Mouse (Mus musculus) spleen, adult 12 weeks (tissue): ENCODE results near the gene Tiam2.
A peak's percentile ranks its signal among the peaks of the same experiment; 100 is the strongest.

Experiments used
- DNase-seq: peaks from one replicate; pipeline ENCODE4 v3.0.0; 2022; ENCODE audit warnings: low spot score

Tiam2 gene

GRCm38 (mm10) chr17:3498086-3498485 is 171.7 kb downstream of the Tiam2 start:
- DNase-seq: no peak

- DNase-seq: no peak
These were observed 172.2 kb downstream of the Tiam2 start for GRCm38 (mm10) chr17:3498580-3498979.

- DNase-seq: no peak
These were observed 173.1 kb downstream of the Tiam2 start for GRCm38 (mm10) chr17:3499468-3499867.

- DNase-seq: no peak
These were observed 173.7 kb downstream of the Tiam2 start for GRCm38 (mm10) chr17:3500076-3500475.

GRCm38 (mm10) chr17:3500936-3501335 is 174.6 kb downstream of the Tiam2 start:
- DNase-seq: no peak

- no peak for DNase-seq
These were observed 179.3 kb downstream of the Tiam2 start for GRCm38 (mm10) chr17:3505711-3506110.

GRCm38 (mm10) chr17:3506508-3506907 is 180.1 kb downstream of the Tiam2 start:
- no peak for DNase-seq

GRCm38 (mm10) chr17:3509841-3510240 is 183.5 kb downstream of the Tiam2 start:
- DNase-seq: peak; percentile 9

- DNase-seq: no peak
These were observed 187.9 kb downstream of the Tiam2 start for GRCm38 (mm10) chr17:3514316-3514715.

GRCm38 (mm10) chr17:3515851-3516250 is 189.5 kb downstream of the Tiam2 start:
- no peak for DNase-seq

GRCm38 (mm10) chr17:3516406-3516805 is 190.0 kb downstream of the Tiam2 start:
- no peak for DNase-seq

- no peak for DNase-seq
These were observed 194.0 kb downstream of the Tiam2 start for GRCm38 (mm10) chr17:3520344-3520743.

- DNase-seq: no peak
These were observed 201.6 kb downstream of the Tiam2 start for GRCm38 (mm10) chr17:3527841-3528471.

- no peak for DNase-seq
These were observed 203.2 kb downstream of the Tiam2 start for GRCm38 (mm10) chr17:3529523-3529922.

- no peak for DNase-seq
These were observed 204.2 kb downstream of the Tiam2 start for GRCm38 (mm10) chr17:3530549-3530948.

GRCm38 (mm10) chr17:3531641-3532040 is 205.3 kb downstream of the Tiam2 start:
- DNase-seq: no peak

- no peak for DNase-seq
These were observed 205.9 kb downstream of the Tiam2 start, which contains the start of gene Cldn20 for GRCm38 (mm10) chr17:3532254-3532653. Gene Cldn20, plus strand, starts transcription at chr17:3532554.

GRCm38 (mm10) chr17:3533425-3533824 is 207.1 kb downstream of the Tiam2 start:
- DNase-seq: no peak

GRCm38 (mm10) chr17:3540304-3540703 is 213.9 kb downstream of the Tiam2 start:
- no peak for DNase-seq

GRCm38 (mm10) chr17:3541033-3541432 is 214.7 kb downstream of the Tiam2 start:
- no peak for DNase-seq

GRCm38 (mm10) chr17:3547725-3548124 is 221.4 kb downstream of the Tiam2 start:
- no peak for DNase-seq

GRCm38 (mm10) chr17:3556251-3556650 is 229.9 kb downstream of the Tiam2 start:
- DNase-seq: no peak

GRCm38 (mm10) chr17:3557331-3558311 is 231.2 kb downstream of the Tiam2 start, which contains the start of gene Tfb1m:
Gene Tfb1m, minus strand, starts transcription at chr17:3557781.
- peak; percentile 95 for DNase-seq
